In the genomic region with DNA sequence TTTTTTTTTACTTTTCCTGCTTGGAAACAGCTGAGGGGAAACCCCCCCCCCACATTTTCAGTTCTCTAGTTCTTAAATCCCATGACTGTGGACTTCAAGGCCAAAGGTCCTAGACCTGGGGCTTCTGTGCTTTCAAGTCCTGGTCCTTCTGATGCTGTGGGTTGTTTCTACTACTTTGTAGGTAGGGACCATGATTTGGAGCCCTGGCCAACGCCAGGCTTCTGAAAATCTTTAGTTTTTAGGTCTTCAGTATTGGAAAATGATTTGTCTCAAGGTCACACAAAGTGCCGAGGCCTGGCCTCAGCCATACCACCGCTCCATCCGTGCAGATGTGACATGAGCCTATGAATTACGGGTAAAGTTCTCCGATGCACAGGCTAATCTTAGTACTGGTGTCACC, we compare ENCODE assay signal across 14 mouse cellular contexts.
"Had no signal": no experiment of that assay in that cellular context is flagged by ENCODE, and none has a peak within 500 bp of the region (broad histone marks: within the 10 kb centered on the region; RNA-seq: fewer than 3 reads in every experiment).

No protein-coding gene starts in this region.

- H3K27me3 ChIP-seq: limb, embryonic 12.5 days; limb, embryonic 15.5 days had no signal

- ATAC-seq: liver, postnatal 0 days; lung, postnatal 0 days had no signal

- H3K27ac ChIP-seq: limb, embryonic 12.5 days; limb, embryonic 15.5 days; liver, embryonic 14.5 days; macrophage had no signal

- H3K9ac ChIP-seq: limb, embryonic 12.5 days; limb, embryonic 15.5 days; liver, embryonic 14.5 days; liver, postnatal 0 days; lung, embryonic 14.5 days had no signal

- H3K9me3 ChIP-seq: limb, embryonic 12.5 days; limb, embryonic 15.5 days had no signal

- H3K36me3 ChIP-seq: limb, embryonic 12.5 days; limb, embryonic 15.5 days had no signal

- H3K4me3 ChIP-seq: limb, embryonic 12.5 days; limb, embryonic 15.5 days had no signal

- H3K4me2 ChIP-seq: limb, embryonic 12.5 days; limb, embryonic 15.5 days; liver, embryonic 11.5 days; lung, embryonic 14.5 days had no signal

- DNase-seq: kidney, adult 9 months; kidney, postnatal 14 days; kidney, postnatal 4 days; liver, postnatal 0 days; lung, embryonic 14.5 days; midbrain, embryonic 14.5 days; thymus, adult 18-20 months; thymus, postnatal 36 days had no signal
